Mouse (Mus musculus): Measurements from ENCODE around the gene Mgll.
A peak's percentile ranks its signal among the peaks of the same experiment; 100 is the strongest.

The Mgll gene

GRCm38 (mm10) chr6:88724313-88725195, at the start of gene Mgll:
Gene Mgll, plus strand, starts transcription at chr6:88724412.
- peak; percentile 51 to 59 for DNase-seq

DNA sequence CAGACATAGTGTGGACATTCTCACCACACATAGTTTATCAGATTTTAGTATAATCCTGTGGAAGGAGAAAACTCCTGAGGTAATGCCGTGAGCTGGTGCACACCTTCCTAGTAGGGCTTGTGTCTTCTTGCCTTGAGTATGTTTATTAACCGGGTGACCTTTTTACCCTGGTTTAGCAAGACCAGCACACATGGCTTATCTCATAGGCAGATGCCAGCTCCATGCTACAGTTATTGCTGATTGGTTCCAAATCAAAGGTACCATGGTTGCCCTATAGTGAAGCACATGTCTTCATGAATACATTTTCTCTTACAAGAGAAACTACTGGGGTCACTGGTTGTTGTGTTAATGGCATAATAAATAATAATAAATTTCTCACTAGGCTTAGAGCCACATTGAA, 48.4 kb upstream of the Mgll start:
- no peak for DNase-seq

DNA sequence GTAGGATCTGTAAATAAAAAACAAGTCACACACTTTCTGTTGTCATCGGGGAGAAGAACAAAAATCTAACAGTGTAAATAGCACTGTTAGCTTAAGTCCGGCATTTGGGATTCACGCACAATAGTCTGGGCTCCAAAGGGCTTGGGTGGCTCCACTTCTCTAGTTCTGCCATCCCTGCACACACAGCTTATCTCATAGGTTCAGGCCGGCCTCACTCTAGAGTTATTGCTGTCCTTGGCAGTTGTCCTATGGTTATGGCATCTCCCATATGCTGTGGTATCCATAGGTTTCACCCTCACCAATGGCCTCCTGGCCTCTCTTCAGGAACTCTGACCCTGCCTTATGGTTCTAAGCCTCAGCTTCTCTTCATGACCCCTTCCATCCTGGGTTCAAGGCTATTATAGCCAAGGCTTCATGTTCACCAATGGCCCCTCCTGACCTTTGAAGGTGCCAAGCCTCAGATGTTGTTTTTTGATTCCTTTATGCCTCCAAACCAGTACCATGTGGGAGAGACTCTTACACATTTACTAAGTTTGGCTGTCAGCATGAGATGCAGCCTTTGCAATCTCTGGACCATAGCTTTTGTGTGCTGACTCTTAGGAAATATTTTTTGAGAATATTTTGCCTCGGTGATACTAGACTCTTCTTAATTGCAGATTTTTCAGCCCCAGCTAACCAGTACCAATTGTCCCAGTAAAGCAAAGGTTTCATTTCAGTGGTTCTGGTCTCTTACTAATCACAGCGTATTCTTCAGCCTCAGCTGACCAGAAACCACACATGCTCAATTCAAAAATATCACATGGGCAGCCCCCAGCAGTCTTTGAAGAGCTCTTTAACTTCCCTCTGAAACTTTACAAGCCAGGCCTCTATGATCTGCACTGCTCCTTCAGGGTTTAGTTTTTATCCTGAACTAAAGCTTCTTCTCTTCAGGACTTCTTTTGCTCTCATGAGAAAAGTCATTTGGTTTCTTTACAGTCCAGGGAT, 47.2 kb upstream of the Mgll start:
- DNase-seq: peak in 1 of 2 experiments; percentile 19

- DNase-seq: peak; percentile 23 to 52
These were observed 46.5 kb upstream of the Mgll start for GRCm38 (mm10) chr6:88677738-88678137.

DNA sequence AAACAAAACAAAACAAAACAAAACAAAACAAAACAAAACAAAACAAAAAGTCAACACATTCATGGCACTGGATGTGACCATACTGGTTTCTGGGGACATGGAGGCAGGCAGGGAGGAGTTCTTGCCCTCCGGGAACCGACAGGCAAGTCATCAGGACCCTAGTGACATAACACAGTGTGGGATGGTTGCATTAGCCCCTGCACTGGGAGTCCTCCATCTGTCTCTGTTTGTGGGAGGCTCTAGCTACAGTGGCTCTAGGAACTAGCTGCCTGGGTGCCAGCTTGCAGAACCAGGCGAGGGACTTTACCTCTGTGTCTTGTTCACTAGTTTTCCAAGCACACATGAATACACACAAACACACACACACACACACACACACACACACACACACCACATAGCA, 43.2 kb upstream of the Mgll start:
- DNase-seq: no peak

DNA sequence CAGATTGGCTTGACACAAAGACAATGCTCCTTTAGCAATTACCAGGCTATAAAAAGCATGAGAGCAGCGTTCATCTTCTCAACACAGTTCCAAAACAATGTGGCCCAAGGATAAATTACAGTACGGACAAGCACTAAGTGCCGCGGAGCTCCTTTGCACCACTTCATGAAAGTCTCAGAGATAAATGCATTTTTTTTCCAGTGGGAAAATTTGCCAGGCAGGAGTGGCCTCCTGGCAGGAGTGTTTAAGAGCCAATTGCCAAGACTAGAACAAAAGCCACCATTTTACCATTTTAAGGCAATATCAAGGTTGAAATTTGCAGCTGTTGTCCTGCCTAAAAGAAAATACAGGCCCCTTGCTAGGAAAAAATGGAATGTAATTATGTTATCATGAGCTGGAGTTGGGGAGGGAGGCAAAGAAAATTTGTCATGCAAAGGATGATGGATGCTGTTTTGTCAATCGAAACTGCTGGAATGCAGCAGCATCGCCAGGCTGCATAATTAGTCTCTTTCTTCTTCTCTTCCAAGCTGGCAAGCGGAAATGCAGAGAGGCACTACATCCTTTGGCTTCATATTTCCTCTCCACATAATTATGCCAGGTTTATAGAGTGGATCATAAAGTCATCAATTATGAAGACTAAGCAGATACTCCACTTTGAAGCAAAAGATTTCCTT, 40.7 kb upstream of the Mgll start:
- no peak for DNase-seq

- peak; percentile 63 to 68 for DNase-seq
These were observed 36.0 kb upstream of the Mgll start for GRCm38 (mm10) chr6:88688171-88688570.

- DNase-seq: no peak
These were observed 35.5 kb upstream of the Mgll start for GRCm38 (mm10) chr6:88688712-88689111.

DNA sequence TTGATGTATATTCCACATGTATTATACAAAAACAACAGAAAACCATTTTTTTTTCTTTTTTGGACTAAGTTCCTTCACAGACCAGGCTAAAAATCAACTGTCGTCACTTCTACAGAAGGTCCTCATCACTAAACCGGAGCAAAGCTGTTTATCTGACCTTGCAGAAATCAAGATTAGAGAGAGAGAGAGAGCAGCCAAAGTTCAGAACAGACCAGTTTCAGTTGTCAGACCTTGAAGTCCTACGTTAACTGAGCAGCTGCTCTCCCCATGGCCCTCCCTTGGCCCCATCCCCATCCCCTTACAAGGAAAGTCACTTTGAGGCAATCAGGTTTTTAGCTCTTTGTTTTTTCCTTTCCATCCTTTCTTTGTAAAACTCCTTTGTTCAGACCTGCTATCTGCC, 34.0 kb upstream of the Mgll start:
- DNase-seq: peak in 1 of 2 experiments; percentile 30

DNA sequence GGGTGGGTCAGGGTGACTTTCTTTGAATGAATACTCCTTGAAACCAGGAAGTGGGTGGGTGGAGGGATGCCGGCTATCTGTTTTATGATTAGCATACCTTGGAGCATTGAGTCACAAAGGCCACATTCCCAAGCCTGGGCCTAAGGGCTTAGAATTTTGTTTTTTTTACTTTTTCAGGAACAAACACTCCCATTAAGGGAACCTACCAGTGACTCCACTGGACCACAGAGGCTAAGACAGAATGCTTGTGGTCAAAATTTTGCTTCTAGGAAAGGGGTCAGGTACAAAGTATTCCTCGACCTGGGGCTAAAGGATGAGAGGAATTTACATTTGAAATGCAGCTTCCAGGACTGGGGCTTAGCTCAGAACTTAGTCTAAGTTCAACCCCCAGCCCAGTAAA, 32.9 kb upstream of the Mgll start:
- DNase-seq: no peak

DNA sequence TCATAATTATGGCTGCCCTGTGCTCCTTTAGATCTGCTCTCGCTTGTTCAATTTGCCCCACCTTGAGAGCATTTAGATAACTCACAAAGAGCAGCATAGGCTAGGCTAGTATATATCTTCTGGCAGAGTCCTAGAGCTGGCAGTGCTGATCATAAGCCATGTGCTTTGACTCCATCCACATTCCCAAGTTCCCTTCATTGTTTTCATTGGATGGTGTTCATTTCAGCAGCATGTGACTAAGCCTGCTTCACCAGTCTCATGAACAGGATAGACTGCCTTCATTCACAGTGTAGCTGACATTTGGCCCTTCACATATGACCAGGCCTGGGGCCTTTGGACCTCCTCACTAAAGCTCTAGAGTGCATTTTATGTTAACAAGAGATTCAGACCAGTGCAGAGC, 21.3 kb upstream of the Mgll start:
- no peak for DNase-seq

GRCm38 (mm10) chr6:88703731-88704130, 20.5 kb upstream of the Mgll start:
- no peak for DNase-seq

- DNase-seq: no peak
These were observed 15.6 kb upstream of the Mgll start for GRCm38 (mm10) chr6:88708401-88709278.

DNA sequence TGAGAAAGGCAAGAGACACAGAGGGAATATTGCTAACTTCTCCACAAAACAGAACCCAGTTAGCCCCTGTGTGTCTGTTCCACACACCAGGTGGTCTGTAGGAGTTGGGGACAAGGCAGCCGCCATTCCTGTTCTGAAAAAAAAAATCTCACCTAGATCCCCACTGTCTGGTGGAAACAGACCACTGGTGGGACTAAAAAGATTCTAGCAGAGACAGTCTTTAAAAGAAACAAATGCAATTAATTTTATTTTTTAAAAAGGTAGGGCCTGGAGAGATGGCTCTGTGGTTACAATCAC, 15.0 kb upstream of the Mgll start:
- DNase-seq: no peak

DNA sequence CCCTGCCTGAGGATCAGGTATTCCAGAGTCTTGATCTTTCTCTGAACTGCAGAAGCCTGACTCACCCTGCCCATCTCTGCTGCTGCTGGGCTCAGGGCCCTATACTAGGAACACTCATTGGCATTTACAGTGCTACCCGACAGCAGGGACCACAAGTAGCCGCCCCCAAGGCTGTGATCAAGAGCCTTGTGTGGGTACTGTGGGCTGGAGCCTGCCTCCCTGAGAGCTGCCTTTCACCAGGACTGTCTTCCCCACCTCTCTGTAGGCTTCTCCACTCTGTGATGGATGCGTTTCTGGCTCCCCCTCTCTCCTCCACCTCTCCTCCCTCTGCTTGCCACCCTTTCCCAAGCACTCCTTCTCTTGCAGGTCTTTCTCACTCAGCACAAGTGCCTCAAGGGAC, 12.9 kb upstream of the Mgll start:
- DNase-seq: no peak

GRCm38 (mm10) chr6:88712083-88712482, 12.1 kb upstream of the Mgll start:
- no peak for DNase-seq

- no peak for DNase-seq
These were observed 10.9 kb upstream of the Mgll start for GRCm38 (mm10) chr6:88713320-88713719.

GRCm38 (mm10) chr6:88714200-88714674, 10.0 kb upstream of the Mgll start:
- no peak for DNase-seq

DNA sequence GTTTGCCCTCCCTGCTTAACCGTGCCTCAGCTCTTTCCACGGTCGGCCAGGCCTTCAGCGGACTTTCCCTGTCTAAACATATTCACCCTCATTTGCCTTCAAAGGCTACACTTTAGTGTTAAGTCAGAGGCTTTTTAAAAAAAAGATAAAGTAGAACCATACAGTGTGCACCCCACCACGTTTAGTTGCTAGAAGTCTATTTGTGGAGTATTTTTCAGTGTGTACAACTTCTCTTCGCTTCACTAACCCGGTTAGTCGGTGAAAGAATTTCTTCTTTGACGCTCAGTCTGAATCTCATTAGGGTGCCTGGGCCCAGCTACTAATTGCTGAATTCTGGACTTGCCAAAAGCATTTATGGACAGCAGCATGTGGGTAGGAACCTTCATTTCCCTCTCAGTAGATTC, 8.8 kb upstream of the Mgll start:
- DNase-seq: peak; percentile 47 to 78

DNA sequence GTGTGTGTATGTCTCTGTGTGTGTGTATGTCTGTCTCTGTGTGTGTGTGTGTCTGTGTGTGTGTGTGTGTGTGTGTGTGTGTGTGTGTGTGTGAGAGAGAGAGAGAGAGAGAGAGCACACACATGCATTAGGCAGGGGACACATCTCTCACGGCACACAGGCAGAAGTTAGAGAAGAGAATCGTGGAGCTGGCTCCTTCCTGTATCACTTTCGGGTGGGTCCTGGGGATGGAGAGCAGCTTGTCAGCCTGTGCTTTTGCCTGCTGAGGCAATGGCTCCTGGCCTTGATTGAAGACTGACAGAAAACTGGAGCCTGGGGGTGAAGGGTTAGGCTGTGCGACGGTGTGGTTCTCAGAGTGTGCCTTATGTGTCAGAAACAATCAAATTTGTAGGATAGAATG, 8.2 kb upstream of the Mgll start:
- DNase-seq: no peak

DNA sequence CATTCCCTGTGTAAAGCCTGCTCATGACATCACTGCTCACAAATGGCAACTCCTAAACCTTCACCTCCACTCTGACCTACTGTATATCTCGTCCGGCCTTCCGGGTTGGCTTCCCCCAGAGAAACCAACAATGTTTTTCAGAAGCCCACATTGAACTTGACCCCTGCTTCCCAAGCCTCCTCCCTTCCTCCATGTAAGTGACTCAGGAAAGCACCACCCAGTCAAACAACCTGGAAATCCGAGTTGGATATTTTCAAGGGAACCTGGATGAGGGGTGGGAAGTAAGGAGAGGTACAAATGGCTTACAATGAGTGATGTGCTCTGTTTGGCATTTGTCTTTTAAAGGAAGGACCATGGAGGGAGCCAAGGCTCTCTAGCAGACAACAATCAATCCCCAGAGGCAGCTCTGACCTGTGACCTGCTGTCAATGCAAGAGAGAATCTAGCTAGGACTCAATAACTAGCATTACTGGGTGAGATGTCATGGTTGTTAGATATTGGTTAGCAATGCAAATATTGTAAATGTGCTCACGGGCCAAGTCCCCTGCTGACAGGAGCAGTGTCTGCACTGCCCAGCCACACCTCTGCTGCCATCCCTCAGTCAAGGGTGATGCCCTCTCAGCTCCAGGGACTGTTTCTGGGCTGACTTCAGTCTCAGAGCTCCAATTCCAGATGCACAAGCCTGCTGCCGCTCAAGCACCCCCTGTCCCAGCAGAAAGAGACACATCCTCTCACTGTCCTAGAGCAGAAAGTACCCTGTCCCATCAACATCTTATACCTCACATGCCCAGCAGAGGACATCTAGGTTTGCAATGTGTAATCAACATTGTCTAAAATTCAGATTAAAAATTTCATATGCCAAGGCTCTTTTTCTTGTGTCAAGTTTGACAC, 6.8 kb upstream of the Mgll start:
- no peak for DNase-seq
